Mouse (Mus musculus): ENCODE data around the gene Lrrc63. TPM values are rescaled to one million over a fixed set of nuclear protein-coding genes. Genes with fewer than 3 reads are reported as not detected.

The Lrrc63 gene
- polyA plus RNA-seq (2015; fragmentation: Illumina TruSeq; extraction: RNeasy Lipid Tissue Mini Kit (QIAGEN cat#74804); ENCODE audit: insufficient read depth, low read depth, low replicate concordance): not detected

DNA sequence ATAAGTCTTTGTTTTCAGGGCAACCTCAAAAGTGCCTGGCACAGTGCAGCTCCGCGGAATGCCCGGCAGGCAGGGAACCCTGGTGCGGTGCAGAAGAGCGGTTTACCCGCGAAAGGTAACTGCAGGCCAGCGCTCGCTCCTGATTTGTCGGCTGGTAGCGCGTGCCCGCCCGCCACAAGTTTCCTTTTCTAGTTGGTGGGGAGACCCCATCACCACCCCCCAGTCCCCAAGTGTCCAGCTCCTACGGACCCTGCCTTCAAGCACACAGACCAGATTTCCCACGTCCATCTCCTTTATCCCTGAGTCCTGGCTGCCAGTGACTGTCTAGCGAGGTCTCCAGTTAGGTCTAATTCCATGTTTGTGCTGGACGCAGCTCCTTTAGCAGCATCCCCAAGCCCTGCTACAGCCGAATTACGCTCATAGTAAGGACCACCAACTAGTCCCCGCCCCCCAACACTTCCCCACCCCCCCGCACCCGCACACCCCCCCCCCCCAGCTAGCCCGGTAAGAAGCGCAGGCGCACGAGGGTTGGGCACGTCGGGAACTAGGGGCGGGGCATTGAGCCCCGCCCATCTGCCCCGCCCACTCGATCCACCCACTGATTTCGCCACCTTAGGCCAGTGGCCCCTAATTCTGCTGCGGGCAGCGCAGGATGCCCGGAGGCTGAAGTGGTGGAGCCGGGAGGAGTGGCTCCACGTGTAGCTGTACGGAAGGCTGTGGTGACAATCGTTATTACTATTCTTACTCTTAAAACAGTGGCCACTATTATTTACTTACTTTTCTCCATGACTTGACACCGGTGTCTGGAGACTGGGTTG lies at the start of gene Lrrc63, which contains the start of gene Lcp1:
Gene Lrrc63 (minus strand): TSS at position 381 of the 818 bp plus-strand sequence.
Gene Lcp1 (plus strand): TSS at position 601 of the 818 bp plus-strand sequence.

Other genes with a start within 250 kb of the Lrrc63 start
- gene Lrch1, start 183.0 kb downstream of the Lrrc63 start, polyA plus RNA-seq (2015; fragmentation: Illumina TruSeq; extraction: RNeasy Lipid Tissue Mini Kit (QIAGEN cat#74804); ENCODE audit: insufficient read depth, low read depth, low replicate concordance): 4.6 TPM
- not detected for gene Rubcnl, start 114.9 kb downstream of the Lrrc63 start, polyA plus RNA-seq (2015; fragmentation: Illumina TruSeq; extraction: RNeasy Lipid Tissue Mini Kit (QIAGEN cat#74804); ENCODE audit: insufficient read depth, low read depth, low replicate concordance)
- gene Lcp1, start 220 bp upstream of the Lrrc63 start, polyA plus RNA-seq (2015; fragmentation: Illumina TruSeq; extraction: RNeasy Lipid Tissue Mini Kit (QIAGEN cat#74804); ENCODE audit: insufficient read depth, low read depth, low replicate concordance): 7.1 TPM
- gene Cpb2, start 111.4 kb upstream of the Lrrc63 start, polyA plus RNA-seq (2015; fragmentation: Illumina TruSeq; extraction: RNeasy Lipid Tissue Mini Kit (QIAGEN cat#74804); ENCODE audit: insufficient read depth, low read depth, low replicate concordance): not detected
- 3.6 TPM for gene Zc3h13, start 153.5 kb upstream of the Lrrc63 start, polyA plus RNA-seq (2015; fragmentation: Illumina TruSeq; extraction: RNeasy Lipid Tissue Mini Kit (QIAGEN cat#74804); ENCODE audit: insufficient read depth, low read depth, low replicate concordance)